Mouse (Mus musculus) hindbrain, embryonic 15.5 days (tissue): ENCODE results near the gene Mak. TPM values are rescaled to one million over a fixed set of nuclear protein-coding genes. Genes with fewer than 3 reads are reported as not detected.
"Not testable (repeated sequence)": the region's sequence is repeated elsewhere in the genome, so short reads cannot be mapped to it uniquely, and the experiment has no call there.

Experiments
- ATAC-seq: fragments of 200-750 bp; cut with Nextera tagmentation; 2 replicates; pipeline ENCODE4 v1.8.0; 2017; ENCODE audit warnings: low read depth, moderate number of reproducible peaks, moderate TSS enrichment; ENCODE audit not compliant: low FRiP score
- H3K27ac ChIP-seq: fragments of 300-500 bp; sonication (generic); replicated peaks from 2 replicates; pipeline ENCODE4 v1.5.1; 2015; ENCODE audit warnings: mild to moderate bottlenecking, inconsistent platforms
- H3K27me3 ChIP-seq: fragments of 300-500 bp; sonication (generic); 2 replicates; pipeline ENCODE4 v1.6.1; 2015; ENCODE audit warnings: control low read depth, inconsistent platforms
- H3K36me3 ChIP-seq: fragments of 300-500 bp; sonication (generic); 2 replicates; pipeline ENCODE4 v1.6.1; 2015; ENCODE audit warnings: control low read depth, inconsistent platforms
- H3K4me1 ChIP-seq: fragments of 300-500 bp; sonication (generic); replicated peaks from 2 replicates; pipeline ENCODE4 v1.6.1; 2015; ENCODE audit warnings: control low read depth, inconsistent platforms
- H3K4me2 ChIP-seq: fragments of 300-500 bp; sonication (generic); 2 replicates; pipeline ENCODE4 v1.6.1; 2015; ENCODE audit warnings: moderate library complexity, mild to moderate bottlenecking, inconsistent platforms
- H3K4me3 ChIP-seq: fragments of 300-500 bp; sonication (generic); 2 replicates; pipeline ENCODE4 v1.5.1; 2015; ENCODE audit warnings: mild to moderate bottlenecking, inconsistent platforms
- H3K9ac ChIP-seq: fragments of 300-500 bp; sonication (generic); 2 replicates; pipeline ENCODE4 v1.6.1; 2015; ENCODE audit warnings: inconsistent platforms
- H3K9me3 ChIP-seq: fragments of 300-500 bp; sonication (generic); 2 replicates; pipeline ENCODE4 v1.6.1; 2016; ENCODE audit warnings: control low read depth, inconsistent platforms
- WGBS: fragments of 180-500 bp; shearing (Covaris S2); methylation state at CpG from one replicate; pipeline ENCODE4 v1.1.7; 2015; 5-methylcytosine and 5-hydroxymethylcytosine counted together
- polyA plus RNA-seq: library from polyadenylated mRNA; unstranded; fragments of >200 nt; fragmentation: Nextera tagmentation; extraction: Ambion mirVana; gene quantifications from 2 replicates; pipeline ENCODE4 v1.2.1, GENCODE M21; 2015

Gene Mak
- polyA plus RNA-seq, 1 experiment from 2014 or later: 1.9 TPM

- peak overlapping the region; percentile 66 for H3K4me3 ChIP-seq
- H3K4me1 ChIP-seq: peaks cover 20% of the 10 kb centered on the region
- H3K27ac ChIP-seq: peak overlapping the region; percentile 91
- no peaks in the 10 kb centered on the region for H3K9me3 ChIP-seq
- no peak; the same call in 1 of the 2 replicates for ATAC-seq
- H3K27me3 ChIP-seq: no peaks in the 10 kb centered on the region
- peaks cover 25% of the 10 kb centered on the region for H3K36me3 ChIP-seq
- H3K9ac ChIP-seq: peak overlapping the region; percentile 63
- H3K4me2 ChIP-seq: peak overlapping the region; percentile 59
- 34% methylated on average over 12 of the region's 12 CpGs for WGBS
These were observed 62.6 kb downstream of the Mak start for GRCm38 (mm10) chr13:41016797-41017405.

GRCm38 (mm10) chr13:41015829-41016634 lies 63.5 kb downstream of the Mak start, which contains the start of gene Tmem14c:
TSS of gene Tmem14c (plus strand) at chr13:41016292.
- H3K4me1 ChIP-seq: peaks cover 20% of the 10 kb centered on the region
- peak within 1 kb of the TSS; percentile 66 for H3K4me3 ChIP-seq
- H3K27me3 ChIP-seq: no peaks in the 10 kb centered on the region
- peaks cover 27% of the 10 kb centered on the region for H3K36me3 ChIP-seq
- peak within 1 kb of the TSS; percentile 59 for H3K4me2 ChIP-seq
- H3K9me3 ChIP-seq: no peaks in the 10 kb centered on the region
- H3K9ac ChIP-seq: peak within 1 kb of the TSS; percentile 63
- peak within 1 kb of the TSS; percentile 91 for H3K27ac ChIP-seq
- peak; percentile 99 for ATAC-seq
- under 1% methylated on average over 43 of the region's 43 CpGs for WGBS

DNA sequence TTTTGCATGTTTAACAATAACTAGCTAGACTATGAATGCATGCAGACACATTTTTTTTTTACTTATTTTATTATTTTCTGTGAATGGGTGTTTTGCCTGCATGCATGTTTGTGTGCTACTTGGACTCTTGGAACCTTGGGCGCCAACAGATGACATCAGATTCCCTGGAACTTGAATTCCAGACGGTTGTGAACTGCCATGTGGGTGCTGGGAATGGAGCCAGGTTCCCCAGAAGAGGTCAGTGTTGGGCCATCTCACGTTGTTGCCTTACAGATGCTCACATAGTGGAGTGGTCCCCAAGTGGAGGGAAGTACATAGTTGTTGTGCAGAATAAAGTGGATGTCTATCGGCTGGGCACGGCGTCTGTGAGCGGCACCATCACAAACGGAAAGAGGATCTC lies 70.6 kb downstream of the Mak start:
- Histone ChIP-seq H3K27me3 (no peaks in the 10 kb centered on the region), H3K4me3 (no peak overlapping the region), H3K36me3 (peaks cover 74% of the 10 kb centered on the region), H3K9me3 (no peaks in the 10 kb centered on the region), H3K4me2 (no peak overlapping the region), H3K4me1 (no peaks in the 10 kb centered on the region), H3K9ac (no peak overlapping the region), H3K27ac (no peak overlapping the region)
- 82% methylated on average over 8 of the region's 8 CpGs for WGBS
- ATAC-seq: no peak

GRCm38 (mm10) chr13:41008271-41008670 lies 71.2 kb downstream of the Mak start:
- Histone ChIP-seq H3K27me3 (no peaks in the 10 kb centered on the region), H3K4me3 (no peak overlapping the region), H3K4me1 (no peaks in the 10 kb centered on the region), H3K27ac (no peak overlapping the region), H3K9me3 (no peaks in the 10 kb centered on the region), H3K9ac (no peak overlapping the region), H3K36me3 (peaks cover 73% of the 10 kb centered on the region), H3K4me2 (no peak overlapping the region)
- ATAC-seq: no peak
- WGBS: 95% methylated on average over 10 of the region's 10 CpGs

GRCm38 (mm10) chr13:41006244-41006643 lies 73.3 kb downstream of the Mak start:
- H3K4me3 ChIP-seq: no peak overlapping the region
- H3K9me3 ChIP-seq: no peaks in the 10 kb centered on the region
- peaks cover 57% of the 10 kb centered on the region for H3K36me3 ChIP-seq
- WGBS: 95% methylated on average over 4 of the region's 4 CpGs
- H3K9ac ChIP-seq: no peak overlapping the region
- no peak overlapping the region for H3K4me2 ChIP-seq
- peaks cover 7% of the 10 kb centered on the region for H3K4me1 ChIP-seq
- no peaks in the 10 kb centered on the region for H3K27me3 ChIP-seq
- H3K27ac ChIP-seq: no peak overlapping the region
- ATAC-seq: no peak

GRCm38 (mm10) chr13:41002001-41002400 lies 77.5 kb downstream of the Mak start:
- H3K4me2 ChIP-seq: peak overlapping the region; percentile 92
- peaks cover 16% of the 10 kb centered on the region for H3K4me1 ChIP-seq
- peak overlapping the region; percentile 98 for H3K4me3 ChIP-seq
- no peak overlapping the region for H3K9ac ChIP-seq
- no peaks in the 10 kb centered on the region for H3K27me3 ChIP-seq
- peaks cover 23% of the 10 kb centered on the region for H3K36me3 ChIP-seq
- no peak for ATAC-seq
- 85% methylated on average over 5 of the region's 5 CpGs for WGBS
- no peak overlapping the region for H3K27ac ChIP-seq
- no peaks in the 10 kb centered on the region for H3K9me3 ChIP-seq

GRCm38 (mm10) chr13:41000926-41001639 lies 78.4 kb downstream of the Mak start, which contains the start of gene Pak1ip1:
TSS of gene Pak1ip1 (plus strand) at chr13:41001023.
- Histone ChIP-seq H3K4me1 (peaks cover 16% of the 10 kb centered on the region), H3K36me3 (peaks cover 16% of the 10 kb centered on the region)
- ATAC-seq: peak; percentile 97

DNA sequence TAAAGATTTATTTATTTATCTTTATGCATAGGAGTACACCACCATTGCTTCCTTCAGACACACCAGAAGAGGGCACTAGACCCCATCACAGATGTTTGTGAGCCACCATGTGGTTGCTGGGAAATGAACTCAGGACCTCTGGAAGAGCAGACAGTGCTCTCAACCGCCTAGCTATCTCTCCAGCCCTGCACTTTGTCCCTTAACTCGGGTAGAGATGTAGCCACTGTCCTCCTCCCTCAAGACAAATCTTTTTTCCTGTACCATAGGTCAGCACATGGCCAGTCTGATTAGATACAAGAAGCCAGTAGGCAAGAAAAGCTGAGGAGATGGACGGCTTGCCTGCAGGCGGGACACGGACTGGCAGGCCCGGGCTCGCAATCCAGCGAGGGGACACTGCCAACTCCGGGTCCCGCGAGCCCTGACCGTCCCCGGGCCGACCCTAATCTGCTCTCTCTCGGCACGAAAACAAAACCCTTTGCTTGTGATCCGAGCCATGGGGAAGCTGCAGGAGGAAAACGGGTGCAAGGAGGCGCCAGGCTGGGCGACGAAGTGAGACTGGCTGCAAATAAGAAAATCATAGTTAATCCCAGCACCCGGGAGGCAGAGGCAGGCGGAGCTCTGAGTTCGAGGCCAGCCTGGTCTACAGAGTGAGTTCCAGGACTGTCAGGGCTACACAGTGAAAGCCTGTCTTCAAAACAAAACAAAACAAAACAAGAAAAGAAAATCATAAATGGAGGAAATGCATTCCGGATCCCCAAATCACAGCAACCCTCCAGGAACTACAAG lies 79.2 kb downstream of the Mak start:
- peaks cover 16% of the 10 kb centered on the region for H3K4me1 ChIP-seq
- peaks cover 8% of the 10 kb centered on the region for H3K36me3 ChIP-seq
- peak overlapping the region; percentile 99 for H3K27ac ChIP-seq
- peak overlapping the region; percentile 67 for H3K9ac ChIP-seq
- peak overlapping the region; percentile 92 for H3K4me2 ChIP-seq
- H3K27me3 ChIP-seq: no peaks in the 10 kb centered on the region
- H3K9me3 ChIP-seq: no peaks in the 10 kb centered on the region
- under 1% methylated on average over 25 of the region's 25 CpGs for WGBS
- H3K4me3 ChIP-seq: peak overlapping the region; percentile 98
- ATAC-seq: peak; percentile 65

More at GRCm38 (mm10) chr13:41000926-41001639, 78.4 kb downstream of the Mak start, which contains the start of gene Pak1ip1:
- WGBS: under 1% methylated on average over 58 of the region's 58 CpGs
- H3K27me3 ChIP-seq: no peaks in the 10 kb centered on the region
- peak within 1 kb of the TSS; percentile 99 for H3K27ac ChIP-seq
- H3K9ac ChIP-seq: peak within 1 kb of the TSS; percentile 93
- H3K9me3 ChIP-seq: no peaks in the 10 kb centered on the region
- H3K4me3 ChIP-seq: peak within 1 kb of the TSS; percentile 98
- H3K4me2 ChIP-seq: peak within 1 kb of the TSS; percentile 92

GRCm38 (mm10) chr13:40998537-40998936 lies 81.0 kb downstream of the Mak start:
- H3K27ac ChIP-seq, H3K36me3 ChIP-seq, ATAC-seq, H3K9ac ChIP-seq, H3K9me3 ChIP-seq, H3K27me3 ChIP-seq, H3K4me3 ChIP-seq, H3K4me2 ChIP-seq: not testable (repeated sequence)
- peaks cover 16% of the 10 kb centered on the region for H3K4me1 ChIP-seq
- 93% methylated on average over 5 of the region's 5 CpGs for WGBS

DNA sequence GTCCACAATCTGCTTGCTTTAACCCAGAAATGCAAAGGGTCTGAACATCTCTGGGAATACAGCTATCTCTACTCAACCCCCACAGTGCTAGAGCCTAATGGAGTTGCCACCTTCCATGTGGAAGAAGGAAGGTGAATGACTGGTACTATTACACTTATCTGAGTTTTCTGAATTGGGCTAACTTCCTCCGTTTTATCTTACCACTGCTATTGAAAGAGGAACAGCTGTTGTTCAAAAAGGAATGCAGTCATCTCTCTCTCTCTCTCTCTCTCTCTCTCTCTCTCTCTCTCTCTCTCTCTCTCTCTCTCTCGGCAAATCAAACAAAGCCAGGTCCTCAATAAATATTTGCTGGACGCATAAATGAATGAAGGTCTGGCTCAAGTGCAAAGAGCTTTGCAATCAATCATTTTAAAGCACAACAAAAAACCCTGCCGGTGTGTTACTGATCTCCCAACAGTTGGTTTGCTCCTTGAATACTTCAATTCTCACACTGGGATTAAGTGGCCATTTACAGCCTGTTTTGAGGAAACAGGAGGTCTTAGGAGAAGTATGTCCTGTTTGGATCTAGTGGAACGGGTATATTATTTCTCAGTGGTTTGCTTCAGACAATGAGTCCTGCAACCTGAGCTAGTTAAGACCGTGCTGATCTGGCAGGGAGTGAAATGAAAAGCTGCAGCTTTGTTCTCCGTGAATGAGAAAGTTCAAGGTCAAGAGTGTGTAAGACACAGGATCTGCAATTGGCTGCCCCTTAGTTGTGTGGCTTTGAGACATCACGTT lies 84.8 kb downstream of the Mak start:
- no peaks in the 10 kb centered on the region for H3K27me3 ChIP-seq
- H3K9me3 ChIP-seq: no peaks in the 10 kb centered on the region
- no peak overlapping the region for H3K4me2 ChIP-seq
- peaks cover under 1% of the 10 kb centered on the region for H3K4me1 ChIP-seq
- H3K36me3 ChIP-seq: no peaks in the 10 kb centered on the region
- no peak overlapping the region for H3K9ac ChIP-seq
- no peak overlapping the region for H3K27ac ChIP-seq
- 21% methylated on average over 8 of the region's 8 CpGs for WGBS
- H3K4me3 ChIP-seq: no peak overlapping the region
- ATAC-seq: no peak

DNA sequence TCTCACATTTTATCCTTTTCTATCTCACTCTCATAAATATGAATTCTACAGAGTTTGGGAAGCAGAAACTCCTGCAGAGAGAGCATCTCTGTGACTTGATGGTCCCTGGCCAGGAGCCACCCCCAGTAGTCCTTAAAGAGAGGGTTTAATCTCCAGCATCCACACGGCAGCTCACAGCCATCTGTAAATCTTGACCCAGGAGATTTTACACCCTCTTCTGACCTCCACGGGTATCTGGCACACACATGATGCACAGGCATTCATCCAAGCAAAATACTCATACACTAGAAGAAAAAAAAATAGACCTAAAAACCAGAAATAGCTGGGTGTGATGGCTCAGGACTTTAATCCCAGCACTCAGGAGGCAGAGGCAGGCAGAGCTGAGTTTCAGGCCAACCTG lies 91.1 kb downstream of the Mak start:
- Histone ChIP-seq H3K27ac (no peak overlapping the region), H3K27me3 (no peaks in the 10 kb centered on the region), H3K9me3 (no peaks in the 10 kb centered on the region), H3K4me1 (no peaks in the 10 kb centered on the region), H3K4me3 (no peak overlapping the region), H3K36me3 (no peaks in the 10 kb centered on the region), H3K9ac (no peak overlapping the region), H3K4me2 (no peak overlapping the region)
- 72% methylated on average over 2 of the region's 2 CpGs for whole genome bisulfite sequencing
- no peak for ATAC-seq
